Mouse (Mus musculus) heart, embryonic 16.5 days (tissue): Measurements from ENCODE around the gene Psmd11. TPM values are rescaled to one million over a fixed set of nuclear protein-coding genes. Genes with fewer than 3 reads are reported as not detected.
A peak's percentile ranks its signal among the peaks of the same experiment; 100 is the strongest.
"Not testable (repeated sequence)": the region's sequence is repeated elsewhere in the genome, so short reads cannot be mapped to it uniquely, and the experiment has no call there.

Source experiments
- ATAC-seq: fragments of 200-750 bp; cut with Nextera tagmentation; replicated peaks from 2 replicates; pipeline ENCODE4 v1.8.0; 2017; ENCODE audit warnings: moderate number of reproducible peaks; ENCODE audit not compliant: insufficient read depth, low FRiP score; ENCODE audit errors: extremely low read depth
- H3K27ac ChIP-seq: fragments of 300-500 bp; sonication (generic); 2 replicates; pipeline ENCODE4 v1.5.1; 2014; ENCODE audit warnings: mild to moderate bottlenecking, low read length, control low read depth, moderate library complexity
- H3K27me3 ChIP-seq: fragments of 300-500 bp; sonication (generic); 2 replicates; pipeline ENCODE4 v1.6.1; 2014; ENCODE audit warnings: low read length, mixed read lengths; ENCODE audit not compliant: control insufficient read depth, insufficient read depth
- H3K36me3 ChIP-seq: fragments of 300-500 bp; sonication (generic); 2 replicates; pipeline ENCODE4 v1.6.1; 2014; ENCODE audit not compliant: control insufficient read depth, insufficient read depth
- H3K4me1 ChIP-seq: fragments of 300-500 bp; sonication (generic); 2 replicates; pipeline ENCODE4 v1.6.1; 2014; ENCODE audit warnings: low read length, mixed read lengths; ENCODE audit not compliant: control insufficient read depth, insufficient read depth
- H3K4me2 ChIP-seq: fragments of 300-500 bp; sonication (generic); 2 replicates; pipeline ENCODE4 v1.6.1; 2014; ENCODE audit warnings: low read depth, mild to moderate bottlenecking, control low read depth, low read length
- H3K4me3 ChIP-seq: fragments of 300-500 bp; sonication (generic); 2 replicates; pipeline ENCODE4 v1.5.1; 2014; ENCODE audit warnings: mild to moderate bottlenecking, control low read depth, low read length
- H3K9ac ChIP-seq: fragments of 300-500 bp; sonication (generic); 2 replicates; pipeline ENCODE4 v1.6.1; 2014; ENCODE audit warnings: low read length, control low read depth
- H3K9me3 ChIP-seq: fragments of 300-500 bp; sonication (generic); replicated peaks from 2 replicates; pipeline ENCODE4 v1.6.1; 2016; ENCODE audit warnings: low read length; ENCODE audit not compliant: control insufficient read depth
- WGBS: fragments of 180-500 bp; shearing (Covaris S2); extraction: QIAGEN DNeasy Blood & Tissue Kit; methylation state at CpG from one replicate; pipeline ENCODE4 v1.1.7; 2014; 5-methylcytosine and 5-hydroxymethylcytosine counted together
- polyA plus RNA-seq: library from polyadenylated mRNA; unstranded; fragments of >200 nt; fragmentation: Nextera tagmentation; extraction: Ambion mirVana; gene quantifications from 2 replicates; pipeline ENCODE4 v1.2.1, GENCODE M21; 2015

The Psmd11 gene
- 189 and 197 TPM in 2 replicates for polyA plus RNA-seq

GRCm38 (mm10) chr11:80428381-80429008, at the start of gene Psmd11:
Gene Psmd11 (plus strand): TSS chr11:80428615.
- Histone ChIP-seq H3K4me3 (peak within 1 kb of the TSS; percentile 98), H3K9ac (peak within 1 kb of the TSS; percentile 96), H3K27me3 (no peaks in the 10 kb centered on the region), H3K36me3 (peaks cover 14% of the 10 kb centered on the region), H3K9me3 (no peaks in the 10 kb centered on the region), H3K4me1 (peaks cover 8% of the 10 kb centered on the region), H3K4me2 (peak within 1 kb of the TSS; percentile 84), H3K27ac (peak within 1 kb of the TSS; percentile 89)
- peak; percentile 98 for ATAC-seq
- 0% methylated on average over 56 of the region's 58 CpGs for WGBS

DNA sequence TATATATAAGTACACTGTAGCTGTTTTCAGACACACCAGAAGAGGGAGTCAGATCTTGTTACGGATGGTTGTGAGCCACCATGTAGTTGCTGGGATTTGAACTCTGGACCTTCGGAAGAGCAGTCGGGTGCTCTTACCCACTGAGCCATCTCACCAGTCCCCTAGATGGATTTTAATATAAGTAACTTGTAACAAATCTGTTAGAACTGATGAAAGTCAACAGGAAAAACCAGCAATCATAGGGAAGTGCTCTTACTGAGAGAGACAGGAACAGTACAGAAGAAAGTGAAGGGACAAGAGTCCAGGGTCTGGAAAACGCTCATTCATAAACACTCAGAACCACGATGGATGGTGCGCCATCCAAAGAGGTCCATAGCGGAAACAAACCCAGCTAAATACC, 49.2 kb upstream of the Psmd11 start:
- 92% methylated on average over 7 of the region's 7 CpGs for WGBS
- H3K4me3 ChIP-seq, ATAC-seq, H3K4me2 ChIP-seq, H3K27me3 ChIP-seq, H3K9ac ChIP-seq, H3K27ac ChIP-seq, H3K36me3 ChIP-seq, H3K9me3 ChIP-seq: not testable (repeated sequence)
- peaks cover 13% of the 10 kb centered on the region for H3K4me1 ChIP-seq

DNA sequence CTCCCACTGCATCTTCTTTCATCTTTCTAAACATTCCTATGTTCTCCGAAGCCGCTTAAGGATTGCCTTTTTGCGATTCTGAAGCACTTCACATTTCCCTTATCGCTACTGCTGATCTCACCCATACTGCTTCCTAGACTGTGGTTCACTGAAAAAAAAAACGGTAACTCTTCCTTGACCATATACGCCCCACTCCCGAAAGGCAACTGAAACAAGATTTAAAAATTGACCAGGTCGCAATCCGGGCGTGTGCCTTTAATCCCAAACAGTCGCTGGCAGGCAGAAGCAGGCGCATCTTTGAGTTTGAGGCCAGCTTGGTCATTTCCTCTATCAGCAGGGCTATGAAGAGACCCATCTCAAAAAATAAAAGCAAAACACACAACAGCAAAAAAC, 45.8 kb upstream of the Psmd11 start:
- Histone ChIP-seq H3K4me1 (peaks cover 32% of the 10 kb centered on the region), H3K27ac (peak overlapping the region; percentile 85), H3K27me3 (no peaks in the 10 kb centered on the region), H3K4me3 (peak overlapping the region; percentile 70), H3K9me3 (no peaks in the 10 kb centered on the region), H3K9ac (peak overlapping the region; percentile 74), H3K36me3 (peaks cover 8% of the 10 kb centered on the region; the same call in 1 of the 2 replicates), H3K4me2 (peak overlapping the region; percentile 65)
- WGBS, result 5% methylated on average over 12 of the region's 12 CpGs
- no peak for ATAC-seq

GRCm38 (mm10) chr11:80383019-80383625, 45.3 kb upstream of the Psmd11 start, which contains the start of gene Zfp207:
Gene Zfp207 (plus strand): TSS chr11:80383279.
- Histone ChIP-seq H3K4me1 (peaks cover 32% of the 10 kb centered on the region), H3K27ac (peak within 1 kb of the TSS; percentile 85), H3K4me3 (peak within 1 kb of the TSS; percentile 70), H3K9ac (peak within 1 kb of the TSS; percentile 93), H3K27me3 (no peaks in the 10 kb centered on the region), H3K36me3 (peaks cover 13% of the 10 kb centered on the region), H3K9me3 (no peaks in the 10 kb centered on the region), H3K4me2 (peak within 1 kb of the TSS; percentile 76)
- ATAC-seq, result peak; percentile 95
- 0% methylated on average over 33 of the region's 33 CpGs for WGBS

- under 1% methylated on average over 20 of the region's 20 CpGs for WGBS
- peak overlapping the region; percentile 93 for H3K9ac ChIP-seq
These were observed 44.8 kb upstream of the Psmd11 start for GRCm38 (mm10) chr11:80383626-80384046.

GRCm38 (mm10) chr11:80384461-80384860, 44.0 kb upstream of the Psmd11 start:
- Histone ChIP-seq H3K4me2 (peak overlapping the region; percentile 76), H3K27ac (no peak overlapping the region)

More at GRCm38 (mm10) chr11:80383626-80384046, 44.8 kb upstream of the Psmd11 start:
- no peaks in the 10 kb centered on the region for H3K9me3 ChIP-seq
- ATAC-seq, result peak; percentile 14
- H3K36me3 ChIP-seq, result peaks cover 18% of the 10 kb centered on the region
- no peaks in the 10 kb centered on the region for H3K27me3 ChIP-seq
- H3K27ac ChIP-seq, result peak overlapping the region; percentile 85
- H3K4me1 ChIP-seq, result peaks cover 29% of the 10 kb centered on the region
- peak overlapping the region; percentile 70 for H3K4me3 ChIP-seq
- no peak overlapping the region for H3K4me2 ChIP-seq

DNA sequence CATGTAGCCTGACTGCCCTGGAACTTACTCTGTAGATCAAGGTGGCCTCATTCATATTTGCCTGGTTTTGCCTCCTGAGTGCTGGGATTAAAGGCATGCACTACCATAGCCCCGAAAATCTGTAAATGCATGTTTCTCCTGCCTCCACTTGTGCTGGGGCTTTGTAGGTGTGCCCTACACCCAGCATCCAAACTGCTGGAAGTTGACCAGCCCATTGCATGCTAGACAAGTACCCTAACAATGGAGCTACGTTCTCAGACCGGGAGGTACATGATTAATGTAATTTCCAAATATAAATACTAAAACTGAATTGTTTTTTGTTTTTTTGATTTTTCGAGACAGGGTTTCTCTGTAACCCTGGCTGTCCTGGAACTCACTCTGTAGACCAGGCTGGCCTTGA, 43.4 kb upstream of the Psmd11 start:
- peak overlapping the region; percentile 58 for H3K4me3 ChIP-seq
- H3K36me3 ChIP-seq, result peaks cover 26% of the 10 kb centered on the region
- ATAC-seq, result no peak
- 37% methylated on average over 4 of the region's 4 CpGs for WGBS
- no peak overlapping the region for H3K27ac ChIP-seq
- H3K9ac ChIP-seq, result peak overlapping the region; percentile 57
- no peaks in the 10 kb centered on the region for H3K9me3 ChIP-seq
- no peaks in the 10 kb centered on the region for H3K27me3 ChIP-seq
- H3K4me1 ChIP-seq, result peaks cover 29% of the 10 kb centered on the region
- peak overlapping the region; percentile 76 for H3K4me2 ChIP-seq

More at GRCm38 (mm10) chr11:80384461-80384860, 44.0 kb upstream of the Psmd11 start:
- Histone ChIP-seq H3K27me3 (no peaks in the 10 kb centered on the region), H3K9me3 (no peaks in the 10 kb centered on the region), H3K9ac (peak overlapping the region; percentile 57), H3K4me1 (peaks cover 29% of the 10 kb centered on the region), H3K36me3 (peaks cover 24% of the 10 kb centered on the region), H3K4me3 (peak overlapping the region; percentile 58)
- ATAC-seq, result no peak

- H3K9me3 ChIP-seq, result no peaks in the 10 kb centered on the region
- WGBS, result 39% methylated on average over 2 of the region's 2 CpGs
- H3K4me2 ChIP-seq, result 0 out of 2 replicates have a peak overlapping the region, but pooled peaks have one; percentile 3
- no peak for ATAC-seq
- H3K4me1 ChIP-seq, result peaks cover 29% of the 10 kb centered on the region
- H3K27ac ChIP-seq, result no peak overlapping the region
- no peaks in the 10 kb centered on the region for H3K27me3 ChIP-seq
- no peak overlapping the region for H3K4me3 ChIP-seq
- no peak overlapping the region for H3K9ac ChIP-seq
- peaks cover 32% of the 10 kb centered on the region for H3K36me3 ChIP-seq
These were observed 41.6 kb upstream of the Psmd11 start for GRCm38 (mm10) chr11:80386790-80387189.

GRCm38 (mm10) chr11:80389885-80390284, 38.5 kb upstream of the Psmd11 start:
- Histone ChIP-seq H3K36me3 (peaks cover 48% of the 10 kb centered on the region), H3K4me3 (no peak overlapping the region), H3K27ac (no peak overlapping the region), H3K4me1 (peaks cover 22% of the 10 kb centered on the region), H3K4me2 (no peak overlapping the region), H3K27me3 (no peaks in the 10 kb centered on the region), H3K9me3 (no peaks in the 10 kb centered on the region), H3K9ac (no peak overlapping the region)
- ATAC-seq, result no peak
- WGBS, result 85% methylated on average over 1 of the region's 1 CpGs
